Mouse (Mus musculus) erythroblast, embryonic 14.5 days (primary cell): Measurements from ENCODE around the gene Xpo6. TPM values are rescaled to one million over a fixed set of nuclear protein-coding genes. Genes with fewer than 3 reads are reported as not detected.

Experiments used
- H3K27me3 ChIP-seq: 2 replicates; pipeline ENCODE4 v1.6.1; 2012; ENCODE audit warnings: inconsistent platforms; ENCODE audit not compliant: control insufficient read depth
- H3K36me3 ChIP-seq: 2 replicates; pipeline ENCODE4 v1.6.1; 2012; ENCODE audit warnings: mild to moderate bottlenecking, inconsistent platforms; ENCODE audit not compliant: control insufficient read depth
- H3K4me1 ChIP-seq: 2 replicates; pipeline ENCODE4 v1.6.1; 2012; ENCODE audit warnings: inconsistent platforms; ENCODE audit not compliant: control insufficient read depth
- H3K4me3 ChIP-seq: replicated peaks from 2 replicates; pipeline ENCODE3; 2012; ENCODE audit warnings: moderate library complexity, mild to moderate bottlenecking, inconsistent platforms
- H3K9me3 ChIP-seq: 2 replicates; pipeline ENCODE4 v1.6.1; 2012; ENCODE audit warnings: low read length, inconsistent platforms, mixed read lengths; ENCODE audit not compliant: control insufficient read depth
- GATA1 ChIP-seq: IDR thresholded peaks from 2 replicates; pipeline ENCODE4 v1.6.1; 2012; ENCODE audit warnings: low read length, inconsistent platforms, mixed read lengths
- TAL1 ChIP-seq: IDR thresholded peaks from 3 replicates; pipeline ENCODE4 v1.6.1; 2012; ENCODE audit warnings: low read length, inconsistent platforms, mixed read lengths
- polyA plus RNA-seq: library from polyadenylated mRNA; stranded (reverse); fragments of >175 nt; gene quantifications from 2 replicates; pipeline ENCODE4 v1.2.3, GENCODE M21; 2012

Xpo6 gene
- polyA plus RNA-seq, 1 experiment = 4.8 TPM

GRCm38 (mm10) chr7:126121533-126121932, 78.8 kb downstream of the Xpo6 start:
- no peaks in the 10 kb centered on the region for H3K9me3 ChIP-seq
- H3K36me3 ChIP-seq = peaks cover 87% of the 10 kb centered on the region

GRCm38 (mm10) chr7:126119819-126120218, 80.5 kb downstream of the Xpo6 start:
- TF ChIP-seq TAL1 = no peak
- no peak for TF ChIP-seq GATA1
- H3K4me1 ChIP-seq = no peaks in the 10 kb centered on the region

More at GRCm38 (mm10) chr7:126121533-126121932, 78.8 kb downstream of the Xpo6 start:
- no peak for TF ChIP-seq GATA1
- TF ChIP-seq TAL1 = no peak
- H3K4me1 ChIP-seq = peaks cover 7% of the 10 kb centered on the region
- no peaks in the 10 kb centered on the region for H3K27me3 ChIP-seq
- no peak overlapping the region for H3K4me3 ChIP-seq

GRCm38 (mm10) chr7:126113263-126113662, 87.0 kb downstream of the Xpo6 start:
- Histone ChIP-seq H3K27me3 (no peaks in the 10 kb centered on the region), H3K36me3 (peaks cover 86% of the 10 kb centered on the region), H3K4me3 (no peak overlapping the region), H3K9me3 (no peaks in the 10 kb centered on the region), H3K4me1 (peaks cover 8% of the 10 kb centered on the region)
- TF ChIP-seq GATA1 (no peak), TAL1 (no peak)

More at GRCm38 (mm10) chr7:126119819-126120218, 80.5 kb downstream of the Xpo6 start:
- no peaks in the 10 kb centered on the region for H3K27me3 ChIP-seq
- H3K4me3 ChIP-seq = no peak overlapping the region
- H3K36me3 ChIP-seq = peaks cover 87% of the 10 kb centered on the region
- no peaks in the 10 kb centered on the region for H3K9me3 ChIP-seq

GRCm38 (mm10) chr7:126111230-126111629, 89.1 kb downstream of the Xpo6 start:
- H3K36me3 ChIP-seq = peaks cover 96% of the 10 kb centered on the region
- H3K4me1 ChIP-seq = peaks cover 8% of the 10 kb centered on the region
- TF ChIP-seq GATA1 (no peak), TAL1 (no peak)
- H3K4me3 ChIP-seq = no peak overlapping the region
- H3K27me3 ChIP-seq = no peaks in the 10 kb centered on the region
- H3K9me3 ChIP-seq = no peaks in the 10 kb centered on the region

- H3K9me3 ChIP-seq = no peaks in the 10 kb centered on the region
- no peak overlapping the region for H3K4me3 ChIP-seq
- TF ChIP-seq GATA1 (no peak), TAL1 (no peak)
- no peaks in the 10 kb centered on the region for H3K27me3 ChIP-seq
- H3K36me3 ChIP-seq = peaks cover 96% of the 10 kb centered on the region
- peaks cover 8% of the 10 kb centered on the region for H3K4me1 ChIP-seq
These were observed 90.4 kb downstream of the Xpo6 start for GRCm38 (mm10) chr7:126109898-126110297.

- Histone ChIP-seq H3K36me3 (peaks cover 84% of the 10 kb centered on the region), H3K27me3 (no peaks in the 10 kb centered on the region), H3K4me3 (no peak overlapping the region), H3K4me1 (no peaks in the 10 kb centered on the region), H3K9me3 (no peaks in the 10 kb centered on the region)
- TF ChIP-seq GATA1 = no peak
- TF ChIP-seq TAL1 = no peak
These were observed 99.9 kb downstream of the Xpo6 start for GRCm38 (mm10) chr7:126100440-126100839.

- no peaks in the 10 kb centered on the region for H3K4me1 ChIP-seq
- peaks cover 78% of the 10 kb centered on the region for H3K36me3 ChIP-seq
- no peak overlapping the region for H3K4me3 ChIP-seq
- no peaks in the 10 kb centered on the region for H3K27me3 ChIP-seq
- no peak for TF ChIP-seq TAL1
- TF ChIP-seq GATA1 = no peak
- H3K9me3 ChIP-seq = no peaks in the 10 kb centered on the region
These were observed 100.5 kb downstream of the Xpo6 start for GRCm38 (mm10) chr7:126099835-126100234.

- Histone ChIP-seq H3K4me1 (no peaks in the 10 kb centered on the region), H3K36me3 (peaks cover 72% of the 10 kb centered on the region), H3K9me3 (no peaks in the 10 kb centered on the region), H3K27me3 (no peaks in the 10 kb centered on the region), H3K4me3 (no peak overlapping the region)
- TF ChIP-seq TAL1 = no peak
- TF ChIP-seq GATA1 = no peak
These were observed 101.0 kb downstream of the Xpo6 start for GRCm38 (mm10) chr7:126099163-126099775.

- no peaks in the 10 kb centered on the region for H3K9me3 ChIP-seq
- no peaks in the 10 kb centered on the region for H3K27me3 ChIP-seq
- no peak overlapping the region for H3K4me3 ChIP-seq
- TF ChIP-seq TAL1 (no peak), GATA1 (no peak)
- peaks cover 54% of the 10 kb centered on the region for H3K36me3 ChIP-seq
- no peaks in the 10 kb centered on the region for H3K4me1 ChIP-seq
These were observed 102.9 kb downstream of the Xpo6 start for GRCm38 (mm10) chr7:126097219-126097915.

- no peaks in the 10 kb centered on the region for H3K4me1 ChIP-seq
- TF ChIP-seq TAL1 (no peak), GATA1 (no peak)
These were observed 103.7 kb downstream of the Xpo6 start for GRCm38 (mm10) chr7:126096596-126096995.

More at GRCm38 (mm10) chr7:126096596-126096995, 103.7 kb downstream of the Xpo6 start:
- H3K9me3 ChIP-seq = no peaks in the 10 kb centered on the region
- peaks cover 46% of the 10 kb centered on the region for H3K36me3 ChIP-seq
- H3K4me3 ChIP-seq = no peak overlapping the region
- no peaks in the 10 kb centered on the region for H3K27me3 ChIP-seq
